Mouse (Mus musculus) bone marrow macrophage, adult 2 months (primary cell): ENCODE measurements around the gene Pitpna. TPM values are rescaled to one million over a fixed set of nuclear protein-coding genes. Genes with fewer than 3 reads are reported as not detected.
A peak's percentile ranks its signal among the peaks of the same experiment; 100 is the strongest.

ENCODE experiments used
- H3K27ac ChIP-seq: 2 replicates; pipeline ENCODE4 v1.5.1; 2012; ENCODE audit warnings: low read depth, low read length; ENCODE audit not compliant: insufficient read depth
- H3K4me1 ChIP-seq: 2 replicates; pipeline ENCODE4 v1.6.1; 2012; ENCODE audit warnings: low read length; ENCODE audit not compliant: control insufficient read depth, insufficient read depth
- H3K4me3 ChIP-seq: 2 replicates; pipeline ENCODE4 v1.5.1; 2012; ENCODE audit warnings: mild to moderate bottlenecking, low read length, moderate library complexity; ENCODE audit not compliant: insufficient read depth
- CTCF ChIP-seq: IDR thresholded peaks from 2 replicates; pipeline ENCODE4 v1.5.1; 2012; ENCODE audit warnings: low read depth, mild to moderate bottlenecking, low read length, moderate library complexity
- POLR2A ChIP-seq: IDR thresholded peaks from 2 replicates; pipeline ENCODE4 v1.6.1; 2012; ENCODE audit warnings: mild to moderate bottlenecking, low read depth, low read length, borderline replicate concordance
- polyA plus RNA-seq: library from polyadenylated mRNA; stranded (reverse); fragments of >200 nt; gene quantifications from 2 replicates; pipeline ENCODE4 v1.2.4, GENCODE M21; 2012; ENCODE audit not compliant: missing spikeins, insufficient read depth, insufficient read length

Gene Pitpna
- polyA plus RNA-seq, 1 experiment: 512 TPM

GRCm38 (mm10) chr11:75650958-75651425 lies 63.1 kb downstream of the Pitpna start:
- TF ChIP-seq CTCF (no peak), POLR2A (no peak)
- Histone ChIP-seq H3K4me3 (peak overlapping the region; percentile 73), H3K4me1 (peaks cover 32% of the 10 kb centered on the region), H3K27ac (peak overlapping the region; percentile 90)

DNA sequence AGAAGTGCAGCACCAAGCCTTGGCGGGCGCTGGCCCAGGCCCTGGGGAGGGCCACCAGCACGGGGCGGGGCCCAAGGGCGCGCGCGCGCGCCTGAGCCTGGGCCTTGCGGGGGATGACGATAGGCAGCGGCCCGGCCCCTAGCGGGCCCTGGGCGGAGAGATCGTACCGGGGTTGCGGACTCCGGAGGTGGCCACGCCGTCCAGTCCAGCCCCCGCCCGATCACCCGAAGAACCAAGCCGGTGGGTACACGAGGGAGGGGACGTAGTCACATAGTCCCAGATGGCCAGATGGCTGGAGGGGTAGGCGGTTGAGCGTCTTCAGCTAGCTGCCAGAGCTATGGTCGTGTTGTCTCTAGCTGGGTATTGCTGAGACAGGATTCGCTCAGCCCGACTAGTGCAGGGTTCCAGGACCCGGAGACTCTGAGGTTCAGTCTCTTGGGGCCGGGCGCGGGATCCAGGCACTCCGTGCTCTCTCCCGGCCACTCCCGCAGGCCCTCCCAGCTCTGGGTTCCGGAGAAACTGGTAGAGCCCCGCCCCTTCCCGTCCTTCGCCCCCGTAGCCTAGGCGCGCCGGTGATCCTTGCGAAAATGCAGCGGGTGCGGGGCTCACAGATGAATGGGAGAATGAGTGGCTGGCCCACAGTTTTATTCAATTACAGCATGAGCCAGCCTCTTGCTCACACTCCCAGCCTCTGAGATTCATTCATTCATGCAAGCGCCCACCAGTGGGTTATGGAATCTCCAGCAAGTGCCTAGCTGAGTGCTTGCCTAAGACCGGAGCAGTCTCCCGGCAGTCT lies 63.7 kb downstream of the Pitpna start:
- no peak for TF ChIP-seq POLR2A
- TF ChIP-seq CTCF: no peak
- Histone ChIP-seq H3K4me1 (peaks cover 32% of the 10 kb centered on the region), H3K27ac (peak overlapping the region; percentile 90), H3K4me3 (peak overlapping the region; percentile 73)

DNA sequence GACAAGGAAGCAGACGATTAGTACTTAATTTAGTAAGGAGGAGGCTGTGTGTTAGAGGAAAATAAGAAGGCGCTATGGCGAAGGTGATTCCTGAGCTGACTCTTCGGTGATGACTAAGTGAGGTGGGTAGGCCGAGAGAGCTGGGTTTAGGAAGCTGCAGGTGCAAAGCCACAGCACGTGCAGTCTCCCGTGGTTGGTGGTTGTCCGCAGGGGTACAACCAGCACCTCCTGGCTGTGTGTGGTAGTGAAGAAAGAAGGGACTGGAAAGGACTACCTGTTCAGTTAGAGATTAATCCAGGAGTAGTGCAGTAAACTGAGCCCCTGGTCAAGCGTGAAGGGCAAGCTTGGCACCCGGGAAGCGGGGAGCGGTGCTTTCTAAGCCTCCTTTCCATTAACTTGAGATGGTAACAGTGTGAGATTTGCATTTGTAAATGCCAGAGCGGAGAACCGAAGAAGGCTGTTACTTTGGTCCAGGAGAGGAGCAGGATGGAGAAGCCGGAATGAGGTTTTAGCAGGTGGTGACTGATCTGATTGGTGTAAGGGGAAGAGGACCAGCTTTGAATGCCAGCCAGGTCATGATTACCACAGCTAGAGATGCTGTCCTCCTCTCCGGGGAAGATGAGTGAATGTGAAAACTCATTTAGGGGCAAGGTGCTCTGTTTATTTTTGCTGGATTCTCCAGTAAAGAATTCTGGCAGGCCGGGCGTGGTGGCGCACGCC lies 64.5 kb downstream of the Pitpna start:
- no peak for TF ChIP-seq POLR2A
- no peak for TF ChIP-seq CTCF
- Histone ChIP-seq H3K4me3 (peak overlapping the region; percentile 73), H3K27ac (peak overlapping the region; percentile 90), H3K4me1 (peaks cover 34% of the 10 kb centered on the region)

DNA sequence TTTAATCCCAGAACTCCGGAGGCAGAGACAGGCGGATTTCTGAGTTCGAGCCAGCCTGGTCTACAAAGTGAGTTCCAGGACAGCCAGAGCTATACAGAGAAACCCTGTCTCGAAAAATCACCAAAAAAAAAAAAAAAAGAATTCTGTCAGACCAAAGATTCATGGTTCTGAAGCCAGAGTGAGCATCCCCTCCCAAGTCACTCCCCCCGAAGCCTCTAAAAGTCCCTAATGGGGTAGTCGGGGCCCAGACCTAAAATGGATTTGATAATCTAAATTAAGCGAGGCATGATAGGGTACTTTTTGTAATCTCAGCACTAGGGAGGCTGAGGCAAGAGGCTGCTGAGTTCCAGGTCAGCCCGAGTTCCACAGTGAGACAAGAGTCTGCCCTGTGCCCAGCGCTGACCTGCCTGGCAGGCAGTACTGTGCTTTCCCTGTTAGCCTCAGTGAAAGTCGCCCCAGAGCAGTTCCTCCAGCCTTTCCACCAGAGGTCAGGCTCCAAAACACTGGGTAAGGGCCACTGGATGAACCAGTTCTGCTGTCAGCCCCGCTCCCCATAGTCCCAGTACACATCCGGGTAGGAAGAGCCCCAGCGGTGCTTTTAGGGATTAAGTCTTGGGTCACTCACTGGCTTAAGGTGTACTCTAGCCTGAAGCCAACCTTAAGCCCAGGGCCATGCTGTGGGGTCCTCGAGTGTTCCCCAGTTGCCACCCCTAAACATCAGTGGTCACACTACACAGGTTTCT lies 65.2 kb downstream of the Pitpna start:
- peak overlapping the region; percentile 73 for H3K4me3 ChIP-seq
- H3K27ac ChIP-seq: peak overlapping the region; percentile 90
- no peak for TF ChIP-seq POLR2A
- TF ChIP-seq CTCF: 0 out of 2 replicates have a peak, but pooled peaks have one; percentile 19
- H3K4me1 ChIP-seq: peaks cover 34% of the 10 kb centered on the region

DNA sequence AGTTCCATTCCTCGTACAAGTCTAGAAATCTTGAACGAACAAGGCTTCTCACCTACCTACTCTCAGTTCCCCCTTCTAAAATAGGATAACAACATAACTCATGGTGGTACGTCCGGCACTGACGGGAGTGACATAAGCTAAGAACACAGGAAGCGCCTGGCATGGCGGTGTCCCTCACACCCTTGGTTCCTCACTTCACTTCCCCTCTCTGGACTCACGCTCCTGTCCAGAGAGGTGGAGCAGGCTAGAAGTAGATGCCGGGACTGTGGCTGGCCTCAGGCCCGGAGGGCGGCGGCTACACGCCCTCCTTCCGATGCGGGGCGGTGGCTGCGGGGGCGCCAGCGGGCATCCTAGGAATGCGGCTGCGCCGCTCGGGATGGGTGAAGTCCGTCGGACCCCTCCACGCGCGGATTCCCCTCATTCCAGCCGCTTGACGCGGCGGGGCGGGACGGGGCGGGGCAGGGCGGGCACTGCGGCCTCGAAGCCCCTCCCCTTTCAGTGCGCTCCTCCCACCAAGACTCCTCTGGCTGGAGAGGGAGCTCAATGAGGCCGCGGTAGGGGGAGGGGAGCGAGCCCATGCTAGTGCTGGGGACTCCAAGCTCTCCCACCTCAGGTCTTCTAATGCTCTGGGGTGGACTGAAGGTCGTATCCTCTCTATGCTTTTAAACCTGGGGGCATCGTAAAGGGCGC lies 66.0 kb downstream of the Pitpna start:
- peak overlapping the region; percentile 73 for H3K4me3 ChIP-seq
- no peak for TF ChIP-seq POLR2A
- no peak for TF ChIP-seq CTCF
- peaks cover 37% of the 10 kb centered on the region for H3K4me1 ChIP-seq
- peak overlapping the region; percentile 90 for H3K27ac ChIP-seq

- Histone ChIP-seq H3K4me3 (peak overlapping the region; percentile 74), H3K27ac (peak overlapping the region; percentile 78), H3K4me1 (peaks cover 35% of the 10 kb centered on the region)
- TF ChIP-seq CTCF (no peak), POLR2A (no peak)
Measured at GRCm38 (mm10) chr11:75654471-75655390, 66.8 kb downstream of the Pitpna start.

- TF ChIP-seq CTCF (no peak), POLR2A (no peak)
- Histone ChIP-seq H3K27ac (peak overlapping the region; percentile 78), H3K4me1 (peaks cover 31% of the 10 kb centered on the region), H3K4me3 (peak overlapping the region; percentile 74)
Measured at GRCm38 (mm10) chr11:75655621-75656545, 68.0 kb downstream of the Pitpna start.

DNA sequence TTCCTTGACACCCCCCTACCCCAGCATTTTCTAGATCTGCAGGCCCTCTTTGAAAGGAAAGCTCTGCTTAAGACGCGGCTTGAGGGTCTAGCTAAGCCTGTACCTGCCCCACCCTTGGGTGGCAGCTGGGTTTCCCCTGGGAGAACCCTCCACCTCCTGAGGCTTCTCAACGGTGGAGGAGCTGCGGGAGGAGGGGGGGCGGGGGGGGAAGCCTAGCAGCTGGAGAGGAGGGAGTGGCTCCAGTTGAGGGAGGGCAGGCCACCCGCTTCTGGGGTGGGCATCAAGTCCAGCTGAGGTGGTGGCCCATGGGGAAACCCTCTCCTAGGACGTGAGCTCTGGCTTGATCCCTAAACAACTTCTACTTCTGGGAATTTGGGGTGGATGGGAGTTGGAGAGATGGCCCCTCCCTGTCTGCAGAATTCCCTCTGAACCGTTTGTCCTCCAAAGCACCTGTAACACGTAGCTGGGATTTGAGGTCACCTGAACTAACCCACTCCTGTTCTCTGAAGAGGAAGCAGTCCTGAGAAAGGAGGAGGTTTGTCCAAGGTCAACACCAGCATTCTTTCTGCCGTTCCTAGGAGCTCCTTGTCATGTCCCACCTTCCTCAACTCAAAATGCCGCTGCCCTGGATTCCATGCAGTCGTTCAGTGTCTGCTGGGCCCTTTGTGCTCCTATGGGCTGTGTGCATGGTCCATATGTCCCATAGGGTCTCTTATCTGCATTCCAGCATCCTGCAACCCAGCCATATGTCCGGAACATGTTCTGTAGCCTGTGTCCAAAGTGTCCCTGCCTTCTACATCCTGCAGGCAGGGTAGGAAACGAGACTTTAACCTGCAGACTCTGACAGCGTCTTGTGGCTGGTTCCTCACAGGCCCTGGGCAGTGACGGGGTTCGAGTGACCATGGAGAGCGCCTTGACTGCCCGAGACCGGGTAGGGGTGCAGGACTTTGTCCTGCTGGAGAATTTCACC lies 69.0 kb downstream of the Pitpna start:
- H3K4me3 ChIP-seq: peak overlapping the region; percentile 74
- no peak overlapping the region for H3K27ac ChIP-seq
- TF ChIP-seq POLR2A: no peak
- no peak for TF ChIP-seq CTCF
- peaks cover 31% of the 10 kb centered on the region for H3K4me1 ChIP-seq
